Mouse (Mus musculus): ENCODE measurements around the gene Pald1. TPM values are rescaled to one million over a fixed set of nuclear protein-coding genes. Genes with fewer than 3 reads are reported as not detected.

Gene Pald1
- 20.7 and 21.1 TPM in 2 replicates for polyA plus RNA-seq (2014; fragmentation: Nextera tagmentation; extraction: Ambion mirVana)

DNA sequence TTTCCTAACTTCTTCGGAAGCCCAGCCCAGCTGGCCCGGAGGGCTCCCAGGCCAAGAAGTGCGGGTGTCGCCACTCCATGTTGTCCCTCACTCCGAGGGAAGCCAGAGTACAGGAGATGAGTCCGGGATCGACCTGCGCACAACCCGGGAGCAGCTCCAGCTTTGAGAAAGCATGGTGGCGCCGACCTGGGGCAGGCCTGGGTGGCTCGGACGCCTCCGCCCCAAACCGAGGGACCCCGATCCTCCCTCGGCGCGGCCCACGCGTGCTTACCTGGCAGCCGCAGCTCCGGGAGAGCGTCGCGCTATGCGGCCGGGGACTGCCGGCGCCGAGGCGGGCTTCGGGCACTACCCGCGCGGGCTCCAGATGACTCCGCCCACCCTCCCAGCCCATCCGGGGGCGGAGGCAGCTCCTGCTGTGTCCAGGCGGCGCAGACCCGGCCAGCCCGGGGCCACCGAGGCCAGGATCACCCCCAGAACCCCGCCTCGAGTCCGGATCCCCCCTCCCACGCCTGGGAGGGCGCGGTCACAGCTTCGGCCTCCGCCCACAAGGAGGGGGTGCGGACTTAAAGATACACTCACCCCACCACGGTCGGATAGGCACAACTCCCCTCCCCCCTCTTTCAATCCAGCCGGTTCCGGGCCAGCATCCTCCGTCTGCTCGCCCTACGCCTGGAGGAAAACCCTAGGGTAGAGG, at the start of gene Pald1:
TSS of gene Pald1 (minus strand) at position 510 of the 694 bp plus-strand sequence.
- peaks cover 31% of the 10 kb centered on the region for H3K4me1 ChIP-seq (ENCODE audit: control insufficient read depth, insufficient read depth, low read length)

GRCm38 (mm10) chr10:61431375-61431774, 48.0 kb upstream of the Pald1 start:
- no peak overlapping the region for H3K9ac ChIP-seq (ENCODE audit: low read depth, low read length)
- peaks cover 67% of the 10 kb centered on the region for H3K36me3 ChIP-seq (ENCODE audit: control insufficient read depth, insufficient read depth, low read length)
- no peaks in the 10 kb centered on the region for H3K4me1 ChIP-seq (ENCODE audit: control insufficient read depth, insufficient read depth, low read length)
- WGBS: 91% methylated on average over 9 of the region's 9 CpGs
- no peak for DNase-seq (ENCODE audit: low spot score)
- no peak for ATAC-seq (ENCODE audit: low read depth)
- no peaks in the 10 kb centered on the region for H3K27me3 ChIP-seq (replicated peaks; ENCODE audit: control insufficient read depth, insufficient read depth, low read length)
- H3K4me3 ChIP-seq (ENCODE audit: low read depth, low read length): no peak overlapping the region
- H3K4me2 ChIP-seq (ENCODE audit: low read depth, low read length): no peak overlapping the region
- H3K27ac ChIP-seq (replicated peaks; ENCODE audit: low read depth, low read length): no peak overlapping the region
- no peaks in the 10 kb centered on the region for H3K9me3 ChIP-seq (ENCODE audit: control insufficient read depth, low read length)

More for the DNA sequence above, at the start of gene Pald1:
- Histone ChIP-seq H3K4me3 (ENCODE audit: low read depth, low read length) (peak within 1 kb of the TSS; percentile 71), H3K27ac (replicated peaks; ENCODE audit: low read depth, low read length) (0 out of 2 replicates have a peak within 1 kb of the TSS, but pooled peaks have one; percentile 3), H3K4me2 (ENCODE audit: low read depth, low read length) (peak within 1 kb of the TSS; percentile 91), H3K36me3 (ENCODE audit: control insufficient read depth, insufficient read depth, low read length) (no peaks in the 10 kb centered on the region), H3K9me3 (ENCODE audit: control insufficient read depth, low read length) (no peaks in the 10 kb centered on the region), H3K27me3 (replicated peaks; ENCODE audit: control insufficient read depth, insufficient read depth, low read length) (no peaks in the 10 kb centered on the region), H3K9ac (ENCODE audit: low read depth, low read length) (peak within 1 kb of the TSS; percentile 79)
- peak; percentile 92 for DNase-seq (ENCODE audit: low spot score)
- ATAC-seq (ENCODE audit: low read depth): peak; percentile 88
- under 1% methylated on average over 29 of the region's 60 CpGs for WGBS

- no peak overlapping the region for H3K9ac ChIP-seq (ENCODE audit: low read depth, low read length)
- H3K36me3 ChIP-seq (ENCODE audit: control insufficient read depth, insufficient read depth, low read length): peaks cover 47% of the 10 kb centered on the region
- WGBS: 86% methylated on average over 5 of the region's 5 CpGs
- H3K27ac ChIP-seq (replicated peaks; ENCODE audit: low read depth, low read length): no peak overlapping the region
- no peak overlapping the region for H3K4me3 ChIP-seq (ENCODE audit: low read depth, low read length)
- H3K4me1 ChIP-seq (ENCODE audit: control insufficient read depth, insufficient read depth, low read length): peaks cover 8% of the 10 kb centered on the region
- no peaks in the 10 kb centered on the region for H3K9me3 ChIP-seq (ENCODE audit: control insufficient read depth, low read length)
- DNase-seq (ENCODE audit: low spot score): no peak
- no peaks in the 10 kb centered on the region for H3K27me3 ChIP-seq (replicated peaks; ENCODE audit: control insufficient read depth, insufficient read depth, low read length)
- no peak overlapping the region for H3K4me2 ChIP-seq (ENCODE audit: low read depth, low read length)
- ATAC-seq (ENCODE audit: low read depth): no peak
Observed at GRCm38 (mm10) chr10:61429043-61429442, 45.7 kb upstream of the Pald1 start.

DNA sequence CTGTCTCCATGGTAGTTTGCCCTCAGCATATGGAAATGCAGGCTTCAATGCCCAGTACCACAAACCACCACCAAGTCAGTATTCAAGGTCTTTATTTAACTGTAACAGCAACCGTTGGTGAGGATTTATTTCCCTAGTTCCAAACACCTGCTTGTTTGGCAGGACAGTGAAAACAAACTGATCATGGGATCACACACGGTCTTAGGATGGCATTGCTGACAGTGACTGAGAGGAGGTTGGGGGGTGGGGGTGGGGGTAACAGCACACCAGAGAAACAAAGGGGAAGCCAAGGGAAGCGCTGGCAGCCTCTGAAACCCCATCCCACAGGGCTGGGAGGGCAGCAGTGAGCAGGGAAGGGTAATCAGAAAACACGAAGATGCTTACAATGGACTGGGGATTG, 45.1 kb upstream of the Pald1 start:
- no peak for ATAC-seq (ENCODE audit: low read depth)

GRCm38 (mm10) chr10:61427951-61428350, 44.6 kb upstream of the Pald1 start:
- no peak for DNase-seq (ENCODE audit: low spot score)
- no peak for ATAC-seq (ENCODE audit: low read depth)
- no peak overlapping the region for H3K4me3 ChIP-seq (ENCODE audit: low read depth, low read length)
- no peaks in the 10 kb centered on the region for H3K9me3 ChIP-seq (ENCODE audit: control insufficient read depth, low read length)
- peaks cover 36% of the 10 kb centered on the region for H3K36me3 ChIP-seq (ENCODE audit: control insufficient read depth, insufficient read depth, low read length)
- H3K4me1 ChIP-seq (ENCODE audit: control insufficient read depth, insufficient read depth, low read length): peaks cover 8% of the 10 kb centered on the region
- no peak overlapping the region for H3K9ac ChIP-seq (ENCODE audit: low read depth, low read length)
- no peaks in the 10 kb centered on the region for H3K27me3 ChIP-seq (replicated peaks; ENCODE audit: control insufficient read depth, insufficient read depth, low read length)
- H3K27ac ChIP-seq (replicated peaks; ENCODE audit: low read depth, low read length): no peak overlapping the region
- H3K4me2 ChIP-seq (ENCODE audit: low read depth, low read length): no peak overlapping the region
- 86% methylated on average over 6 of the region's 6 CpGs for WGBS

More for the DNA sequence above, 45.1 kb upstream of the Pald1 start:
- no peaks in the 10 kb centered on the region for H3K9me3 ChIP-seq (ENCODE audit: control insufficient read depth, low read length)
- 63% methylated on average over 4 of the region's 4 CpGs for WGBS
- peaks cover 8% of the 10 kb centered on the region for H3K4me1 ChIP-seq (ENCODE audit: control insufficient read depth, insufficient read depth, low read length)
- H3K36me3 ChIP-seq (ENCODE audit: control insufficient read depth, insufficient read depth, low read length): peaks cover 41% of the 10 kb centered on the region
- no peak overlapping the region for H3K4me3 ChIP-seq (ENCODE audit: low read depth, low read length)
- H3K27ac ChIP-seq (replicated peaks; ENCODE audit: low read depth, low read length): no peak overlapping the region
- no peak overlapping the region for H3K9ac ChIP-seq (ENCODE audit: low read depth, low read length)
- no peak for DNase-seq (ENCODE audit: low spot score)
- no peak overlapping the region for H3K4me2 ChIP-seq (ENCODE audit: low read depth, low read length)
- H3K27me3 ChIP-seq (replicated peaks; ENCODE audit: control insufficient read depth, insufficient read depth, low read length): no peaks in the 10 kb centered on the region

DNA sequence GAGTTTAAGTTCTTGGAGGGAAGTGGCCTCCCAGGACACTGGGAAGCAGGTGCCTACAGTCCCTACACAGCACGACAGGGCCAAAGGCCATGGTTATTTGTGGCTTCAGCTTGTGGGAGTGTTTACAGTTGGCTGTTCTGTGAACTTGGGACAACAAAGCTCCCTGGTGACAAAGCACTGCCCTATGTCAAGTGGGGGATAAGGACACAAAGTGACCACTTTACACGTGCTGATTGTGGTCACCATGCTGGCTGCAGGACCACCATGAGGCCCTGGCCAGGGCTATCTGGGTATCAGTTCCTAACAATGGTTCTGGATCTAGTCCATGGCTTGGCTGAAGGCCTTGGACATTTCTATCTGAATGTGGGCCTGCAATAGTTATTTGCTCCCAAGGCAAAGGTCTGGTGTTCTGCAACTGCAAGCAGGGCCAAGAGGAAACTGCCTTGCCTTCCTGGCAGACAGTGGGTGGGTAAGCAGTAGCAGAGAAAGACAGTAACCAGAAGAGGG, 43.0 kb upstream of the Pald1 start:
- Histone ChIP-seq H3K27ac (replicated peaks; ENCODE audit: low read depth, low read length) (no peak overlapping the region), H3K9me3 (ENCODE audit: control insufficient read depth, low read length) (no peaks in the 10 kb centered on the region), H3K9ac (ENCODE audit: low read depth, low read length) (no peak overlapping the region), H3K4me3 (ENCODE audit: low read depth, low read length) (no peak overlapping the region), H3K36me3 (ENCODE audit: control insufficient read depth, insufficient read depth, low read length) (peaks cover 27% of the 10 kb centered on the region), H3K4me2 (ENCODE audit: low read depth, low read length) (no peak overlapping the region), H3K27me3 (replicated peaks; ENCODE audit: control insufficient read depth, insufficient read depth, low read length) (no peaks in the 10 kb centered on the region), H3K4me1 (ENCODE audit: control insufficient read depth, insufficient read depth, low read length) (peaks cover 8% of the 10 kb centered on the region)
- ATAC-seq (ENCODE audit: low read depth) (no peak), DNase-seq (ENCODE audit: low spot score) (no peak)
- 53% methylated on average over 2 of the region's 2 CpGs for WGBS

GRCm38 (mm10) chr10:61425047-61425446, 41.7 kb upstream of the Pald1 start:
- no peak overlapping the region for H3K4me2 ChIP-seq (ENCODE audit: low read depth, low read length)
- no peak overlapping the region for H3K4me3 ChIP-seq (ENCODE audit: low read depth, low read length)
- H3K27ac ChIP-seq (replicated peaks; ENCODE audit: low read depth, low read length): no peak overlapping the region
- WGBS: 78% methylated on average over 2 of the region's 2 CpGs
- no peak for ATAC-seq (ENCODE audit: low read depth)
- H3K9ac ChIP-seq (ENCODE audit: low read depth, low read length): no peak overlapping the region
- H3K9me3 ChIP-seq (ENCODE audit: control insufficient read depth, low read length): no peaks in the 10 kb centered on the region
- no peak for DNase-seq (ENCODE audit: low spot score)
- H3K27me3 ChIP-seq (replicated peaks; ENCODE audit: control insufficient read depth, insufficient read depth, low read length): peaks cover 10% of the 10 kb centered on the region
- peaks cover 8% of the 10 kb centered on the region for H3K4me1 ChIP-seq (ENCODE audit: control insufficient read depth, insufficient read depth, low read length)
- peaks cover 14% of the 10 kb centered on the region; the same call in 1 of the 2 replicates for H3K36me3 ChIP-seq (ENCODE audit: control insufficient read depth, insufficient read depth, low read length)

GRCm38 (mm10) chr10:61424500-61424899, 41.2 kb upstream of the Pald1 start:
- no peaks in the 10 kb centered on the region for H3K9me3 ChIP-seq (ENCODE audit: control insufficient read depth, low read length)
- peak overlapping the region; percentile 15; the same call in 1 of the 2 replicates for H3K4me2 ChIP-seq (ENCODE audit: low read depth, low read length)
- no peak overlapping the region for H3K27ac ChIP-seq (replicated peaks; ENCODE audit: low read depth, low read length)
- H3K9ac ChIP-seq (ENCODE audit: low read depth, low read length): no peak overlapping the region
- 0 out of 2 replicates have a peak, but pooled peaks have one; percentile 47 for ATAC-seq (ENCODE audit: low read depth)
- no peak overlapping the region for H3K4me3 ChIP-seq (ENCODE audit: low read depth, low read length)
- H3K36me3 ChIP-seq (ENCODE audit: control insufficient read depth, insufficient read depth, low read length): peaks cover 9% of the 10 kb centered on the region; the same call in 1 of the 2 replicates
- peak; percentile 74 for DNase-seq (ENCODE audit: low spot score)
- H3K27me3 ChIP-seq (replicated peaks; ENCODE audit: control insufficient read depth, insufficient read depth, low read length): peaks cover 15% of the 10 kb centered on the region
- 28% methylated on average over 7 of the region's 7 CpGs for WGBS
- peaks cover 8% of the 10 kb centered on the region for H3K4me1 ChIP-seq (ENCODE audit: control insufficient read depth, insufficient read depth, low read length)

Measured in embryonic facial prominence, embryonic 14.5 days (tissue).